Mouse (Mus musculus): Measurements from ENCODE around the gene Ptpn13.

Ptpn13 gene

DNA sequence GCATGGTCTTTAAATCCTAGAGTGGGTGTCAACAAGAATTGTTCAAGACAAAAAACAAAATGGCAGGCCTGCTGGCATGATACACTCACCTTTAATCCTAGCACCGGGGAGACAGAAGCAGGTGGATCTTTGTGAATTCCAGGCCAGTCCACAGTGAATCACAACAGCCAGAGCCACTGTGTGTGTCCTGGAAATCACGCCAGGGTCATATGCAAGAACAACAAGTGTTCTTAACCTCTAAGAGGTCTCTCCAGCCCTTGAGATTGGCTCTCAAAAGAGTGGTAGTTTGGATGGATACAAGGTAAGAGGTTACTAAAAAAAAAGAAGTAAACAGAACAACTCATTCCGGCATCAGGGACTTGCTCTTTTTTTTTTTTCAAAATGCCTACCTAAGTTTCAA, 222.3 kb downstream of the Ptpn13 start:
- DNase-seq (ENCODE audit: low read depth, low spot score): no peak
